Mouse (Mus musculus): ENCODE measurements around the gene Fam173a. TPM values are rescaled to one million over a fixed set of nuclear protein-coding genes. Genes with fewer than 3 reads are reported as not detected.
A peak's percentile ranks its signal among the peaks of the same experiment; 100 is the strongest.
"Not testable (repeated sequence)": the region's sequence is repeated elsewhere in the genome, so short reads cannot be mapped to it uniquely, and the experiment has no call there.

Gene Fam173a
- total RNA-seq, 2 experiments from 2014 or later: 37.8 to 38.9 TPM

- peak; percentile 83 to 85 for DNase-seq
- intact Hi-C loops (cut with DNase I): no loop called here
Measured at GRCm38 (mm10) chr17:25828712-25829557, 36.2 kb upstream of the Fam173a start, which contains the start of gene Jmjd8. TSS of gene Jmjd8 (plus strand) at chr17:25828867.

- intact Hi-C loops (cut with DNase I): no loop called here
- DNase-seq: no peak
Measured at GRCm38 (mm10) chr17:25828223-25828594, 35.5 kb upstream of the Fam173a start.

DNA sequence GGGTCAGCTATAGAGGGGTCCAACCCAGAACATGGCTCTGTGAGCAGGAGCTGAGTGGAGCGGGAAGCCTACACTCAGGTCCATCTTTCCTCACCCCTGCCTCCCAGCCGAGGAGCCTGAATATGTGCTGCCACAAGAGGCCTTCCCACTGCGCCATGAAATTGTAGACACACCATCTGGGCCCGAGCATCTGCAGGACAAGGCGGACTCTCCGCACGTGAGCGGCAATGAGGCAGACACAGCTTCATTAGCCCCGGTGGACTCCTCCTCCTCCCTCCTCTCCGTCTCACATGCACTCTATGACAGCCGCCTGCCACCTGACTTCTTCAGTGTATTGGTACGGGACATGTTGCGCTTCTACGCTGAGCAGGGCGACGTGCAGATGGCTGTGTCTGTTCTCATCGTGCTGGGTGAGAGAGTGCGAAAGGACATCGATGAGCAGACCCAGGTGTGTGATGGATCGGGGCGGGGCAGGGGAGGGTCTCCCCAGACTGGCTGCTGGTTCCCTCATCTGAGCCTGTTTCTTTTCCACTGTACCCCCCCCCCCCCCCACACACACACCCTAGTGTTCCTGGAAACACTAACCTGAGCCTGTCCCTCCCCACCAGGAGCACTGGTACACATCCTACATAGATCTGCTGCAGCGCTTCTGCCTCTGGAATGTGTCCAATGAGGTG is 35.0 kb upstream of the Fam173a start:
- intact Hi-C loops (cut with DNase I): no loop called here
- DNase-seq: no peak

GRCm38 (mm10) chr17:25827011-25827410 is 34.3 kb upstream of the Fam173a start:
- intact Hi-C loops (cut with DNase I): no loop called here
- DNase-seq: no peak

DNA sequence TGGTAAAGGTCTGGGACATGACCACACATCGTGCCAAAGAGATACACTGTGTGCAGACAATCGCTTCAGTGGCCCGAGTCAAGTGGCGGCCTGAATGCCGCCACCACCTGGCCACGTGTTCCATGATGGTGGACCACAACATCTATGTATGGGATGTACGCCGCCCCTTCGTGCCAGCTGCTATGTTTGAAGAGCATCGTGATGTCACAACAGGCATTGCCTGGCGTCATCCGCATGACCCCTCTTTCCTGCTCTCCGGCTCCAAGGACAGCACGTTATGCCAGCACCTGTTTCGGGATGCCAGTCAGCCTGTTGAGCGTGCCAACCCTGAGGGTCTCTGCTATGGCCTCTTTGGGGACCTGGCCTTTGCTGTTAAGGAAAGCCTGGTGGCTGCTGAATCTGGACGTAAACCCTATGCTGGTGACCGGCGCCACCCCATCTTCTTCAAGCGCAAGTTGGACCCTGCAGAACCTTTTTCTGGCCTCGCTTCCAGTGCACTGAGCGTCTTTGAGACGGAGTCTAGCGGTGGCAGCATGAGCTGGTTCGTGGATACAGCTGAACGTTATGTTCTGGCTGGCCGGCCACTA is 33.4 kb upstream of the Fam173a start:
- DNase-seq: no peak
- intact Hi-C loops (cut with DNase I): no loop called here

DNA sequence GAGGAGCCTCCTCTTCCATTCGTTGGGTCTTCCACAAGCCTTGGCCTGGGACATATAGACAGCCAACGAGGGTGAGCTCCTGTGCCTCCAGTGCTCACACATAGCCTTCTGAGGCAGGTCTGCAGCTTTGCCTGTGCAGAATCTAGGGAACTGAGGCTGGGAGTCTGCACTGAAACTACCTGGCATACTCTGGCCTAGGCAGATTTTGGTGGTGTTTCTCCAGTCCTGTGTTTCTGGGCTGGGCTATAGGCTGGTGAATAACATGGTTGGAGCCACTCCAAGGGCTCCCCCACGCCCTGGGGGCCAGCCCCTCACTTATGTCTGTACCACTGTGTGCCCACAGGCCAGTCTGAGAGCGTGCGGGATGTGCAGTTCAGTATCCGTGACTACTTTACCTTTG is 32.6 kb upstream of the Fam173a start:
- intact Hi-C loops (cut with DNase I): no loop called here
- no peak for DNase-seq

DNA sequence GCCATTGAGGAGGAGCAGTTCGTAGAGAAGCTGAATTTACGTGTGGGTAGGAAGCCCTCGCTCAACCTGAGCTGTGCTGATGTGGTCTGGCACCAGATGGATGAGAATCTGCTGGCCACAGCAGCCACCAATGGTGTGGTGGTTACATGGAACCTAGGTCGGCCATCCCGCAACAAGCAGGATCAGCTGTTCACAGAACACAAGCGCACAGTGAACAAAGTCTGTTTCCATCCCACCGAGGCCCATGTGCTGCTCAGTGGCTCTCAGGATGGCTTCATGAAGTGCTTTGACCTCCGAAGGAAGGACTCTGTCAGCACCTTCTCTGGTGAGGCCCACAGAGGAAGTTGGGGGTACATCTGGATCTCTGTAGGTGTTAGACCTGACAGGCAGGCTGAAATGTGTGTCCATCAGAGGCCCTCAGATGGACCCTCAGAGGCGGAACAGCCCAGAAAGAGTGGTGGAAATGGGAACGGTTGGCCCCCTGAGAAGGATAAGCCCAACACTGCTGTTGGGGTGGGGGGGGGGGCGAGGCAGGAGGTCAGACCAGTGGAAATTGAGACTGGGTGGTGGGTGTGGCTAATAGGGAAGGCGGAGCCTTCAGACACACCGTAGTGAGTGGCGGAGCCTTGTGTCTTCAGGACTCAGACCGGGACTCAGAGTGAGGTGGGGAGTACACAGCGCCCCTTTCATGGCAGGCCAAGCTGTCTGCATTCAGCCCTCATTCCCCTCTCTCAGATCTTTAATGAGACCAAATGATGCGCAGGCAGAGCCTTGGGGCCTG is 31.9 kb upstream of the Fam173a start:
- no peak for DNase-seq
- intact Hi-C loops (cut with DNase I): no loop called here

DNA sequence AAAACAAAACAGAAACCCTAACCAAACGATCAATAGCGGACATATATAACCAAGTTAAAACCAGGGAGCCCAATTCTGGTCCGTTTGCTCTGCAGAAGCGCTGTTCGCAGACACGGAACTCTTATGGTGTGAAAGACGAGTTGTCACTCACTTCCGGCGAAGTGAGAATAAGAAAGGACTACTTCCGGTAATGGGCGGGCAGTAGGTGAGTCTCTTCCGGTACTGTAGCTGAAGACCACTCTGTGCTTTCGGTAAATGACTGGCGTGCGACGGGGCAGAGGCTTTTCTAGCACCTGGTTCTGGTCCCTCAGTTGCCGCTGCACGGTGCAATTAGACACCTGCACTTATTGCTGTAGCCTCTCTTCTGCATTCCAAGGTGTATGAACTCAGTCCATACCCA is 30.8 kb upstream of the Fam173a start, which contains the start of gene Wdr24:
Gene Wdr24, plus strand, starts transcription at position 176 of the 400 bp plus-strand sequence.
- intact Hi-C loops (cut with DNase I): no loop called here
- peak; percentile 85 to 90 for DNase-seq

GRCm38 (mm10) chr17:25818851-25819780 is 26.4 kb upstream of the Fam173a start:
- no peak for DNase-seq
- intact Hi-C loops (cut with DNase I): no loop called here

DNA sequence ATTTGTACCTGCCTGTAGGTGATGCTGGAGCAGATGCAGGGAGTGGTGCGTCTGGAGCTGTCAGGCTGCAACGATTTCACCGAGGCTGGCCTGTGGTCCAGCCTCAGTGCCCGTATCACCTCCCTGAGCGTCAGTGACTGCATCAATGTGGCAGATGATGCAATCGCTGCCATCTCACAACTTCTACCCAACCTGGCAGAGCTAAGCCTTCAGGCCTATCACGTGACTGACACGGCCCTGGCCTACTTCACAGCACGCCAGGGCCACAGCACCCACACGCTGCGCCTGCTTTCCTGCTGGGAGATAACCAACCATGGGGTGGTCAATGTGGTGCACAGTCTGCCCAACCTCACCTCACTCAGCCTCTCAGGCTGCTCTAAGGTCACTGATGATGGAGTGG is 25.0 kb upstream of the Fam173a start:
- no peak for DNase-seq
- intact Hi-C loops (cut with DNase I): no loop called here

DNA sequence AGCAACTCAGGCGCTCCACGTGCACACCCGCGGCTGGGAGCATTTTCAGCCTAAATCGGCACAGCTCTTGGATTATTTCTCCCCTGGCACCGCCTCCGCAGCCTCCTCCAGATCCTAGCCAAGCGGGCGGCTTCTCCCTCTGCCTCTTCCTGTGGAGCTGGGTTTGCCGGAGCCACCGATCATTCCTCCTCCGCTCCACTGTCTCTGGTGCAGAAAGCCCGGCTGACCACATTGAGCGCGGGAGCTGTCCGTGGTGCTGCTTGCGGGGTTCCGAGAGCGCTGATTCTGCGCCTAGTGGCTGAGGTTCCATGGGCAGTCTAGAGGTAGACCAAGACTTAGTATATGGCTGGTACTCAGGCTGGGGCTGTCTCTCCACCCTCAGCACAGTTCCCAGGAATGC is 20.8 kb upstream of the Fam173a start:
- peak; percentile 91 to 96 for DNase-seq
- intact Hi-C loops (cut with DNase I): no loop called here

- intact Hi-C loops (cut with DNase I): no loop called here
- DNase-seq: no peak
Measured at GRCm38 (mm10) chr17:25810890-25811289, 18.2 kb upstream of the Fam173a start.

GRCm38 (mm10) chr17:25809606-25810340 is 17.1 kb upstream of the Fam173a start:
- intact Hi-C loops (cut with DNase I): loop anchor here (10.0 kb wide), 1 partner anchor 215 kb away; no protein-coding TSS in a partner anchor
- DNase-seq: no peak

DNA sequence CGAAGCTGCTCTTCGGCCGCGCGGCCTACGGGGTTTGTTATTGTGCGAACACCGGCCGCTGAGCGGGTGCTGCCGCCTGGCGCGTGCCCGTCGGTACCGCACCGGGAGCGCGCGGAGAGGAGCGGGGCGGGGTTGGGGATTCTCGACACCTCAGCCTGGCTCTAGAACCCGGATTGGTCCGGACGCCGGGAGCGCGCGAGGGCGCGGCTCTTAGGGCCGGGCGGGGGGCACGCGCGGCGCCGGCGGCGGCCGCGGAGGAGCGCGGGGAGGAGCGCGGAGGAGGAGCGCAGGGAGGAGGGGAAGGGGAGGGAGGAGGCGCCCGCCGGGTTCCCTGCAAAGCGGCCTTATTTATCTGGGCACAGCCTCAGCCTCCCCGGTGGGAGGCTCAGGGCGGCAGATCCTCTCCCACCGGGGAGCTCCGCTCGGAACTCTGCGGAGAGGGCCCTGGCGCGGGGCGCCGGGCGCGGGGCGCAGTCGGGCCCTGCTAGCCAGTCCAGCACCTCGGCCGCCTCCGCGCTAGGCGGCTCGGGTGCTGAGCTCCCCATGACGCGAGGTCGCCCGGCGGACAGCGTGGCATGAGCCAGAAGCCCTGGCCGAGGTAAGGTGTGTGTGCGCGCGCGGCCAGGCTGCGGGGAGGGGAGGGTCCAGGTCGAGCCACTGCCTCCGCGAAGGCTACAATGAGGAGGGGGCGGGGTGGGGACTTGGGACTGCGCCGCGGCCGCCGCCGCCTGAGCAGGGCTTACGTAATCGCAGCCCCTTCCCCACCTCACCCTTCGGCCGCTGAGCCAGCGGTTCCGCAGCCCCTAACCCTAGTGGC is 16.3 kb upstream of the Fam173a start, which contains the start of gene Fbxl16:
Gene Fbxl16, plus strand, starts transcription at position 297 of the 817 bp plus-strand sequence.
- intact Hi-C loops (cut with DNase I): loop anchor here (10.0 kb wide), 1 partner anchor 214 kb away; no protein-coding TSS in a partner anchor
- peak; percentile 63 to 64 for DNase-seq

GRCm38 (mm10) chr17:25808028-25808427 is 15.3 kb upstream of the Fam173a start:
- intact Hi-C loops (cut with DNase I): loop anchor here (10.0 kb wide), 1 partner anchor 213 kb away; no protein-coding TSS in a partner anchor
- DNase-seq: no peak

- intact Hi-C loops (cut with DNase I): loop anchor here (10.0 kb wide), 1 partner anchor 213 kb away; no protein-coding TSS in a partner anchor
Measured at GRCm38 (mm10) chr17:25807452-25807851, 14.8 kb upstream of the Fam173a start.

GRCm38 (mm10) chr17:25806507-25806906 is 13.8 kb upstream of the Fam173a start:
- intact Hi-C loops (cut with DNase I): loop anchor here (10.0 kb wide), 1 partner anchor 212 kb away; no protein-coding TSS in a partner anchor
- no peak for DNase-seq

More at GRCm38 (mm10) chr17:25807452-25807851, 14.8 kb upstream of the Fam173a start:
- DNase-seq: not testable (repeated sequence)

Data from heart, postnatal 10 days (tissue).